Mouse (Mus musculus) lung, adult 18-20 months (tissue): ENCODE measurements around the gene Rnf146.
"Not testable (repeated sequence)": the region's sequence is repeated elsewhere in the genome, so short reads cannot be mapped to it uniquely, and the experiment has no call there.

Experiments used
- DNase-seq, 2 experiments: peaks; one replicate each; pipeline ENCODE4 v3.0.0; 2022; ENCODE audit warnings: mixed read lengths in 2 of 2

Rnf146 gene

DNA sequence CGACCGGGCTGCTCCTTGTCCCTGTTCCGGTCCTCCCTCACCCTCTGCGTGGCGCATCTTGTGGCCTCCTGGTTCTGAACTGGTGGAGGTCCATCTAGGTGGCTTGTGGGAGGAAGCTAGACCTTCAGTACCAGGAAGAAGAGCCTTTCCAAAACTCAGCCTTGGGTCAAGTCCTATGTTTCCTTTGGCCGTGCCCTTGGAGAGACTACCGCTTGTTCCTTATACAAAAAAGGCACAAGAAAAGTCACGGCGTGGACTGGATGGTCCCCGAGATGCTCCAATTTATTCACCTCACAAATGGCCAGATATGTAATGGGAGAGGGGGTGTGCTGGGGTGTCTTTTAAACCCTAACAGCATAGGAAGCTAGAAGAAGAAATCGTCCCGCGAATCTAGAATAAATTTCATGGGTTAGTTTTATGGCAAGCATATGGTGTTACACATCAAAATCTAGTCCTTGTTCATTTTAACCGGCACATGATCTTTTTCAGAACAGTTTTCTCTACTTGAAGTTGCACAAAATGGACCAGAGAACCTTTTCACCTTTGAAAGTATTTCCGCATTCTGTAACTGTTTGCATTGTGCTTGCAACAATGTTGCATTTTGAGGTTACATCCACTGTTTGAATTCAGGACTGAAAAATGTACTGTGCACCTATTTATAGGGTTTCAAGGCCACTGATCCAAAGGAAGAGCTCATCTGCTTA is at the start of gene Rnf146:
TSS of gene Rnf146 (minus strand) at position 246 of the 704 bp plus-strand sequence.
- DNase-seq: no peak

GRCm38 (mm10) chr10:29402656-29403268 is 40.5 kb upstream of the Rnf146 start:
- no peak for DNase-seq

- not testable (repeated sequence) for DNase-seq
Observed at GRCm38 (mm10) chr10:29394890-29395289, 32.6 kb upstream of the Rnf146 start.

DNA sequence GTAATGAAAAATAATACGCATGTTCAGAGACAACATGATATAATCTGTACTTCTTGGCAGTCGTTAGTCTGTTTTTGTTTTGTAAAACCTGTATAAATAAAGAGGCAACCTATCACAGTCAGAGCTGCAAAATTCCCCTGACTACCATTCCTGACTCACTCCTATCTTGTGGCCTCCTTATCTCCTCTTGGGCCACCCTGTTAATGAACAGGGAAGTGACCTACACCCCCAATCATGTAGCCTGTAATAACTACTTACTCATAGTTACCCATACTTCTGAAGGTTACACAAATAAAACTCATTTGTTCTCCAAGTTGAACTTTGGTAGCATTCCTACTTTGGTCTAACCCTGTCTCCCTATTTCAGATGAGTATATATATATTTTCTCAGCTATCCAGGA is 19.3 kb upstream of the Rnf146 start:
- no peak for DNase-seq

DNA sequence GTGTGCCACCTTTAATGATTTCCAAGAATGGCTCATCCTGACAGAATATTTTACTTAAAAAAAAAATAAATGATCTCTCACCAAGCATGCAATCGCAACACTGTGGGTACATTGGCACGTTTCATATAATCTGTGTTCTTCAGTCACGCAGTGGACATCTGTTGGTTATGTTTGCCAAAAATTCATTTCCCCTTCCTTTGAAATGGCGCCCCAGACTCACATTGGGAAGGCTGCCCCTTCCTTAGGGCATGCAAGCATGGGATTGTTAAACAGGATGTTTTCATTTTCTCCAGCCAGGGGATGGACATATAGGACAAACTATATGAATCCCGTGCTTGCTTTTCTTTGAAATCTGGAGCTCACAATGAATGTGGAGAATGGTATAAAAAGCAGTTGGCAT is 11.8 kb upstream of the Rnf146 start:
- no peak for DNase-seq

DNA sequence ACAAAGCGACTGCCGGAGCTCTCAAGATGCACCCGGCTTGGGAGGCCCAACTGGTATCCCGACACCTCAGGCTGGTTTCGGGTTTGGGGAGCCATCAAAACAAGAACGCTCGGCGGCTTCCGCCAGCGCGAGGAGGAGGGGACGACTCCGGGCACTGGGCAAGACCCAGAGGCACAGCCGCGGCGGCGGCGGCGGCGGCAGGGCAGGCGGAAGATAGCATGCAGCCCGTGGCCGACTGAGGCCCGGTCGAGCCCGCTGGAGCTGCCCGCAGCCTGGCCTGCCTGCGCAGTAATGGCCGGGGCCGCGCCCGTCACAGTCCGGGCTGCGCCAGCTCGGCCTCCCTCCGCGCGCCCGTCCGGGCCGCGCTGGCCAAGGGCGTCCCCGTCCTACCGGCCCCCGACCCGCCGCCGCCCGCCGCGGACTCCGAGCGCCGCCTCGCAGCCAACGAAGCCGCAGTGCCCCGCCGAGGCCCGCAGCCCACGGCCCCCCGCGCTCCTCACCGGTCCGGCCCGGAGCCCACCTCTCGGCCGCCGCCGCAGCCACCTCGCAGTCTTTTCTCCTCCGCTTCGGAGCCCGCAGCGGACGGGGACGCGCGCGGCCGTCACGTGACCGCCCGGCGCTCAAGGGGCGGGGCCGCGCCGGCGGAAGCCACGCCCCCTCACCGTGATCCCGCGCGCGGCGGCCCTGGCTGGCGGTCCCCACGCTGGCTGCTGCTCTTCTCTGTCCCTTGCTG is 612 bp downstream of the Rnf146 start:
- peak; percentile 85 to 87 for DNase-seq

DNA sequence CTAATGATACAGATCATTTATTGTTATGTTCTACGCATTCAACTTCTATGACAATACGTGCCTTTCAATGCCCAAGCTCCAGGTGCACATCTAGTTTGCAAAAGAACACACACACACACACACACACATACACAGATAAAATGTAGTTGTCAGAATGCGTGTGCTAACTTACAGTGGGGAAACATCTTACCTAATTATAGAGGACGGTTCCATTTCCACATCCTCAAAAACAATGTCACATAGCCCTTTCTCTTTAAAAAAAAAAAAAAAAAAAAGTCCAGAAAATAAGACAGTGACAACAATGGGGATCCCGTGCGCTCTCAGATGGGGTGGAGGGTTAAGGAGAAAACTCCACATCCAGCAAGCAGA is 1.2 kb downstream of the Rnf146 start:
- DNase-seq: no peak

DNA sequence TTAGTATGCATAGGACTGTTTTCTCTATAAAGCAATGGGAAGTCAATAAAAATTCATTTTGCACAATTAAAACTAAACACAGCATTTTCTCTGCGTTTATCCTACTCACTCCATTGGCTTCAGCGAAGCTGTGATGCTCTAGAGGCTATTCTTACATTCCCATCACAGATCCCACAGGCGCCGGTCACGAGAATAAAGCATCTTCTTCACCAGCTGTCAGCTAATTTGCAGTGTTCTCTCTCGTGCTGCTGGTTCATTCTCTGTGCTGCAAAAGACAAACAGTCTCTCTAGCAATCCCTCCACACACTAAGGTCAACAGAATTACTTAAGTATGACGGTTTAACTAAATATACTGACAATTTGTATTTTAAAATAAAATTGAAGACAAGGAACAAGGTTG is 8.1 kb downstream of the Rnf146 start:
- DNase-seq: no peak

DNA sequence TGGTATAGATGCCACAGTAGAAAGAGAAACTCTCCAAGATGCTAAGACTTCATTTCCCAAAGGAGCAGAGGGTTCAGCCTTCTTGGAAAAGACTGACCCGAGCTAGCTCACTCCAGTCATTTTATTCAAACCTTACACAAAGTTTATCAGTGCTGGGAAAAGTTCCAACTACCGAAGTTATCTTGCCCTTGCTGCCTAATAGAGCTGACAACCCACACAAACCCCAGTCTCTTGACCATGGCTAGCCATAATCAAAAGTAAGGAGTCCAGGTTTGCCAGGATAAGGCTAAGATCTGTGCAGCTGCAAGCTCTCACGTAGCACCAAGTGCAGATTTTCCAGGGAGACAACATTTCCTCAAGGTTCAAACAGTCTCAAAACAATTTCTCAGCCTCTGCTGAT is 9.7 kb downstream of the Rnf146 start:
- DNase-seq: no peak

- peak in 1 of 2 experiments; percentile 19 for DNase-seq
Observed at GRCm38 (mm10) chr10:29351420-29351819, 10.8 kb downstream of the Rnf146 start.

DNA sequence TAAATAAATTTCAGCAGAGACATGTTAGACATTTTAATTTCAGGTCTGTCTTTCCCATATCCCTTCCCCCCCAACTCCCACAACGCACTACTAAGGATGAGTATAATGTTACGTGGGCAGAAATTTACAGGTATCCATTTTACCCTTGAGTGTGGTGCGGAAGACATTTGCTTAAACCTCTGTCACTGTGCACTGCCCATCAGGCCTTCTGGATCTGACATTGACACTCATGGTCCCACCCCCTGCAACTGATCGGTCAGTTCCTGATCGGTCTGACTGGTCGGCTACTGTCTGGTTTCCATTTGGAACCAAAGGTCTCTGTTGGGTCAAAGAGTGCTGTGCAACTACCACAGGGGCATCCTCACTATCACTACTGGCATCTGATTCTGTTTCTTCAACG is 15.6 kb downstream of the Rnf146 start:
- no peak for DNase-seq

GRCm38 (mm10) chr10:29344232-29344631 is 18.0 kb downstream of the Rnf146 start:
- DNase-seq: no peak

- peak; percentile 63 for DNase-seq
Observed at GRCm38 (mm10) chr10:29338355-29339056, 23.7 kb downstream of the Rnf146 start.

- DNase-seq: peak in 1 of 2 experiments; percentile 15
Observed at GRCm38 (mm10) chr10:29333836-29334235, 28.4 kb downstream of the Rnf146 start.

DNA sequence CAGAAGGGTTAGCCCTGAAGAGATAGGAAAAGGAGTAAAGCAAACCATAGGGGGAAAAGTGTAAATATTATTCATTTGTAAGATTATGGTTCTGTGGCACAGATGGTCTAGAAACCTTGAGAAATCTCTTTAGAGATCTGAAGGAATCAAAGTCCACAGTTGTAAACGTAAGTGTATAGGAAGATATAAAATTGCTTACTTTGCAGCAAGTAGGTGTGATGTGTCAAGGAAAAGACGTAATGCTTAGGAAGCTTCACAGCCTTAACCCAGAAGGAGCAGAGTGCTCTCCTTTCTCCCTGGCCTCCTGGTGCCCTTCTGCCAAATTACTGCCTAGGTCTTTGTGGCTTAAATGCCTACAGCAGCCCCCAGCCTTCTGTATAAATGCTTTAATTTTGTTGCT is 37.4 kb downstream of the Rnf146 start:
- DNase-seq: no peak

DNA sequence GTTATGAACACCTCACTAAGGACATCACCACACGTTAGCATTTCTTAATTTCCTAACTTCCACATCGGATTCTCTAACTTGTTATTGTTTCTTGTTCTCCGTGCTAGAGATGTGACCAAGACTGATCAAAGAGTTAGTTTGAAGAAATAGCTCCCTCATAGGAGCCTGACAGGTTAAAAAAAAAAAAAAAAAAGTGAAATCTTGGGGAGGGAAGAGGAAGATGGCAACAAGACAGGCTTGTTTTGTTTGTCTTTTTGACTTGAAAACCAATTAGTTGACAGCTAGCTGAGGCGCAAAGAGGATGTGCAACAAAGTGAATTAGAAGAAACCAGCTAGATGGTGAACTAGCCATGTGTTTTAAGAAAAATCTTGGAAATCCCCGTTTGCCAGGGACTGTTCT is 48.3 kb downstream of the Rnf146 start:
- no peak for DNase-seq

DNA sequence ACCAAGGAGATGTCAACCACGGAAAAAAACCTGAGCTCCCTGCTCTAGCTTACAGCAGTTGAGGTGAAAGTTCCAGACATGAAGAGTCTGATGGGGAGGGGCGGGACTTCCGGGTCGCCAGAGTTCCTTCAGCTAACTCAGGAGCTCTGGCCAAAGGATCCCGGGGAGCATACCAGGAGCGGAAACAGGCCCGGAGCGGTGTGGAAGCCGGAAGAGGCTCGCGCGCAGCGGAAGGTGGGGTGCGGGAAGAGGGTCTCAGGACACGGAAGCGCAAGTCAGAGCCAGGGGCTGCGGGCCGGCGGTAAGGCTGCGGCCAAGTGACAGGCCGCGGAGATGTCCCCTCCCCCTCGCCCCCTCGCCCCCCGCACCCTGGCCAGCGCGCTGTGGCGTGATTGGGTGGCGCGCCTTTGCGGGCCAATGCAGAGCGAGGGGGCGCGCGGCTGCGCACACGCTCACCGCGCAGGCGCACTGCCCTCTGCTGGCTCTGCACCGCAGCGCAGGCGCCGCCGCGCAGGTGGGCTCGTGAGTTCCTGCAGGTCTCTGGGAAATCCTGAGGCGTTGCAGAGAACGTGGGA is 49.1 kb downstream of the Rnf146 start, which contains the start of gene Echdc1:
TSS of gene Echdc1 (plus strand) at position 103 of the 575 bp plus-strand sequence.
- DNase-seq: peak; percentile 88 to 90

GRCm38 (mm10) chr10:29311480-29312219 is 50.6 kb downstream of the Rnf146 start:
- DNase-seq: no peak

DNA sequence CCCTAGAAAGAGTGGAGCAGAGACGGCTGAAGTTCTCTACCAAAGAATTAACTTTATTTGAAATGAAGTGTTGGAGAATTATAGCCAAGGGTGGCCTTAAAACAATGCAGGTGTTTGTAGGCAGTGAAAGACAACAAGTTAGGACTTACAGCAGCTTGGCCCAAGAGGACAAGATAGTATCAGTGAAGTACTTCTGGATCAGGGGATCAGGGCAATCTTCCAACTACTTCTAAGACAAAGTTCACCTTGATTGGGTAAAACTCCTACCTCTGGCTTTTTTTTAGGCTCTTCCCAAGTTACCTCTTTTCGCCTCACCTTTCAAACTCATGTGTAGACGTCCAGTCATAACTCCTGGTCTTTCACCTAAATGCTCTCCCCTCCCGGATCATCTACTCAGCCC is 60.0 kb downstream of the Rnf146 start:
- DNase-seq: no peak
